Mouse (Mus musculus) T-helper 1 cell (primary cell): ENCODE data around the gene Taf9.

Experiments used
- in situ Hi-C: fragments of 300-600 bp; cut with MboI, MseI; formaldehyde crosslinking; loops from one replicate; pipeline ENCODE4 v1.15.1; 2025; ENCODE audit warnings: high pct_unique_total_duplicates

Taf9 gene

GRCm38 (mm10) chr13:100669291-100670022 lies 18.1 kb downstream of the Taf9 start, which contains the start of gene Ccdc125:
Gene Ccdc125 (plus strand): TSS chr13:100669717.
- in situ Hi-C loops = no loop called here

DNA sequence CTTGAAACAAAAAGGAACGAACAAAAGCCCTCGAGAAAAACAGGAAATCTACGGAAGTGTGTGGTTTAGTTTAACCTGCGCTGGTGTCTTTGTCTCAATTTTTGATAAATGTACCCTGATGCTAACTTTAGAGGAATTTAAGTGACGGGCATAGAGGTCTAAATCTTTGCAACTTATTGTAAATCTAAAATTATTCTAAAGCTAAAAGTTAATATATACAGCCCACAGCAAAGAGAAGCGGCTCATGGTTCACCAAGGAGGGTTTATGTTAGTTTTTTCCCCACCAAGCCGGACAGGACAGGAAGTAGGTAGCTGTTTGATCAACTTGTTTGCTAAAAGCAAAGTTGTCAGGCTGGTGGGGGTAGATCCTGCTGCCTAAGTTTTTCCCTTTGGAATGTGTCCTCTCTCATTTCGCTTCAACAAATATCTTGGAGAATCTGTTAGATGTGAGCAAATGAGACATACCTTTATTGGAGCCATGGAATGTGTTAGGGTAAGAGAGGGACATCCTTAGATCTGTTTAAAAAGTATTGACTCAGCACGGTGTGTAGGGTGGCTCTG lies 18.9 kb downstream of the Taf9 start:
- in situ Hi-C loops = no loop called here

GRCm38 (mm10) chr13:100675936-100676635 lies 24.7 kb downstream of the Taf9 start:
- in situ Hi-C loops = no loop called here

DNA sequence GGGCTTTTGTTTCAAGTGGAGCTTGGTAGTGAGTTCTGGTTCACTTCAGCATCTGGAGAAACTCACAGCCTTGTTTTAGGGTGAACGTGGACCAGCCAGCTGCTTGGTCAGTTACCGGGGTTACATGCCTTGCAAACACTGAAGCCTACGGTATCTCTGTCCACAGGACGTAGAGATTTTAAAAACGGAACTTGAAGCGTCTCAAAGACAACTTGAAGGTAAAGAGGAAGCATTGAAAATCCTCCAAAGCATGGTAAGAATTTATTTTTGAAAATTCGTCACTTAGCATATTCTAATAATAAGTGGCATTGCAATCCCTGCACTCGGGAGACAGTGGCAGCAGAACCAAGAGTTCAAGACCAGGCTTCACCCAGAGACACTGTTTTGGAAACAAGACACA lies 30.2 kb downstream of the Taf9 start:
- in situ Hi-C loops = no loop called here

DNA sequence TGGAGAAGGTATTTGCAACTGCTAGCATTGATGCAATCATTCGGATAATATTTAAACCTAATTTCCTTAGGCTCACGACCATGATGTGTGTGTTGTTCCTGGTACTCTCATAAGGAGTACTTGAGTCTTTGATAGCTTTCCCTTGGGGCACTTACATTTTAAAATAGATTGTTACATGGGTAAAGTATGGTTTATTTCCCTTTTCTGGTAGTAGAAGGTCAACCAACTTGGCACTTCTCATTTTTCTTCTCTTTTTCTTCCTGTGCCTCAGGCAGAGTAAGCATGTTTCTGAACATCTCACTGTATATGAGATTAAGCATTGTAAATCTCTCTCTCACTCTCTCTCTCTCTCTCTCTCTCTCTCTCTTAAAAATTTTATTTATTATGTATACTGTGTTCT lies 31.5 kb downstream of the Taf9 start:
- in situ Hi-C loops = no loop called here

- in situ Hi-C loops = no loop called here
These were observed 33.0 kb downstream of the Taf9 start for GRCm38 (mm10) chr13:100684355-100684754.

- in situ Hi-C loops = no loop called here
These were observed 36.1 kb downstream of the Taf9 start for GRCm38 (mm10) chr13:100687513-100687912.

DNA sequence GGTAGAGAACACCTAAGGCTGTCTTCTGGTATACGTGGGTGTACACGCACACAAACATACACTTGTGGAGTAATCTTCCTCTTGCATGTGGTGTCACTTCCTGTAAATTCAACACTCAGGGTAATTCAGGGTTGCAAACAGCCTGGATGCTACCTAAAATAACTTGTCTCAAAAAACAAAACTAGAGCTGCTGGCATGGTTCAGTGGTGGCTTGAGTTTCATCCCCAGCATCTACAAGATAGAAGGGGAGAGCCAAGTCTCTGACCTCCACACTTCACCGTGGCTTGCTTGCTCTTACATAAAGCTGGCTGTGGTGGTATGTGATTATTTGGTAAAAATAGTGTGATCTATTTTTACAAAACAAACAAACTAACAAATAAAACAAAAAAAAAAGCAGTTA lies 46.2 kb downstream of the Taf9 start:
- in situ Hi-C loops = no loop called here

GRCm38 (mm10) chr13:100698866-100699265 lies 47.5 kb downstream of the Taf9 start:
- in situ Hi-C loops = no loop called here

- in situ Hi-C loops = no loop called here
These were observed 52.1 kb downstream of the Taf9 start for GRCm38 (mm10) chr13:100703468-100703867.
